Mouse (Mus musculus): Measurements from ENCODE around the gene Prpsap2. TPM values are rescaled to one million over a fixed set of nuclear protein-coding genes. Genes with fewer than 3 reads are reported as not detected.

Gene Prpsap2
- total RNA-seq, 2 experiments from 2014 or later = 23.8 to 29.0 TPM

- DNase-seq = no peak
Observed at GRCm38 (mm10) chr11:61715130-61715529, 46.8 kb downstream of the Prpsap2 start.

GRCm38 (mm10) chr11:61714346-61715117 lies 47.4 kb downstream of the Prpsap2 start:
- DNase-seq = peak; percentile 81

GRCm38 (mm10) chr11:61713157-61713855 lies 48.6 kb downstream of the Prpsap2 start:
- DNase-seq = peak; percentile 65

GRCm38 (mm10) chr11:61708928-61709327 lies 53.0 kb downstream of the Prpsap2 start:
- DNase-seq = no peak

- DNase-seq = no peak
Observed at GRCm38 (mm10) chr11:61706232-61706631, 55.7 kb downstream of the Prpsap2 start.

GRCm38 (mm10) chr11:61705581-61705980 lies 56.3 kb downstream of the Prpsap2 start:
- no peak for DNase-seq

GRCm38 (mm10) chr11:61702494-61702893 lies 59.4 kb downstream of the Prpsap2 start:
- DNase-seq = no peak

GRCm38 (mm10) chr11:61701696-61702095 lies 60.2 kb downstream of the Prpsap2 start:
- no peak for DNase-seq

- DNase-seq = peak; percentile 30
Observed at GRCm38 (mm10) chr11:61699933-61700332, 62.0 kb downstream of the Prpsap2 start.

GRCm38 (mm10) chr11:61699460-61699859 lies 62.4 kb downstream of the Prpsap2 start:
- no peak for DNase-seq

GRCm38 (mm10) chr11:61698852-61699251 lies 63.0 kb downstream of the Prpsap2 start:
- no peak for DNase-seq

- no peak for DNase-seq
Observed at GRCm38 (mm10) chr11:61692996-61693395, 68.9 kb downstream of the Prpsap2 start.

- DNase-seq = no peak
Observed at GRCm38 (mm10) chr11:61687595-61687994, 74.3 kb downstream of the Prpsap2 start.

- no peak for DNase-seq
Observed at GRCm38 (mm10) chr11:61686906-61687453, 74.9 kb downstream of the Prpsap2 start.

- no peak for DNase-seq
Observed at GRCm38 (mm10) chr11:61686141-61686540, 75.7 kb downstream of the Prpsap2 start.

GRCm38 (mm10) chr11:61685119-61685725 lies 76.7 kb downstream of the Prpsap2 start:
- no peak for DNase-seq

- peak; percentile 83 for DNase-seq
Observed at GRCm38 (mm10) chr11:61683907-61684731, 77.8 kb downstream of the Prpsap2 start, which contains the start of gene Fam83g. Fam83g (plus strand) TSS chr11:61684091.
